Mouse (Mus musculus) testis, adult 2 months (tissue): ENCODE results near the gene Ddr2.

Experiments
- CTCF ChIP-seq: fragments of 200-500 bp; IDR thresholded peaks from 2 replicates; pipeline ENCODE4 v1.5.1; 2012; ENCODE audit warnings: low read depth, mild to moderate bottlenecking, inconsistent platforms, low read length, moderate library complexity; ENCODE audit not compliant: control insufficient read depth, insufficient read depth, insufficient replicate concordance
- POLR2A ChIP-seq: fragments of 200-500 bp; IDR thresholded peaks from 2 replicates; pipeline ENCODE4 v1.6.1; 2012; ENCODE audit warnings: low read depth, mild to moderate bottlenecking, inconsistent platforms, low read length, moderate library complexity; ENCODE audit not compliant: control insufficient read depth

GRCm38 (mm10) chr1:170111651-170112226, 1.2 kb upstream of the Ddr2 start:
- TF ChIP-seq POLR2A (no peak), CTCF (no peak)
